Mouse (Mus musculus) cerebellum, postnatal 25 days (tissue): ENCODE measurements around the gene Inpp4a.

ENCODE experiments used
- DNase-seq, 2 experiments: peaks; one replicate each; pipeline ENCODE4 v3.0.0; 2021; ENCODE audit warnings: mixed read lengths in 2 of 2

Gene Inpp4a

DNA sequence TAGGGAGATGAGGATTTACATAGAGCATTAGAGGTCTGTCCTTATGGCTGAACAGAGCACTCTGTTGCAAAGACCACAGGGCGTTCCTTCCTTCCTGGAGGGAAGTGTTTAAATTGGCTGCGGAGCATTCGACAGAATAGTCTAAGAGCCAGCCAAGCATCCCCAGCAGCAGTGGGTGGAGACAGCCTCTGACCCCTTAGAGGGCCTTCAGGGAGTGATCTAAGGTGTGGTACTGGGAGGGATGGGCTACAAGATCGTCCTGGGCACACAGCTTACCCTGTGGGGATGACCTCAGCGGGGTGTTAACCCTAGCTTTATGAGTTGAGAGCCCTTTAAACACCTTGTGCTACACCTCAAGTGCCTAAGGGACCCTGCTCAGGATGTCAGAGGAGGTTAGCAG, 24.9 kb downstream of the Inpp4a start:
- DNase-seq = no peak

DNA sequence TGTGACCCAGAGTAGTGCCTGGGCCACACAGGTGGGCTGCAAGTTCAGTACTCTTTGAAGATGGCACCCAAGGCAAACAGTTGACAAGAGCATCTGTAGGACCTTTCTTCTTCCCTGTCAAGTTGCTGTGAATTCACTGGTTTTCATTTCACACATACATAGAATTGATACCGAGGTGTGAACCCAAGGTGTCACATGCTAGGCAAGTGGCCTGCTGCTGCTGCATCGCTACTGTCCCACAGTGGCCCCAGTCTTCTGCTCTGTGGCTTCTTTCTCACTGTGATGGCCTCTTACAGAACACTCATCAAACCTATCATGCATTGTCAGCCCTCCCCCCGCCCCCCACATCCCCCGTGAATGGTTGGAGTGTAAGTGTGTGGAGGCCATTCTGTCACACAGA, 27.6 kb downstream of the Inpp4a start:
- no peak for DNase-seq

DNA sequence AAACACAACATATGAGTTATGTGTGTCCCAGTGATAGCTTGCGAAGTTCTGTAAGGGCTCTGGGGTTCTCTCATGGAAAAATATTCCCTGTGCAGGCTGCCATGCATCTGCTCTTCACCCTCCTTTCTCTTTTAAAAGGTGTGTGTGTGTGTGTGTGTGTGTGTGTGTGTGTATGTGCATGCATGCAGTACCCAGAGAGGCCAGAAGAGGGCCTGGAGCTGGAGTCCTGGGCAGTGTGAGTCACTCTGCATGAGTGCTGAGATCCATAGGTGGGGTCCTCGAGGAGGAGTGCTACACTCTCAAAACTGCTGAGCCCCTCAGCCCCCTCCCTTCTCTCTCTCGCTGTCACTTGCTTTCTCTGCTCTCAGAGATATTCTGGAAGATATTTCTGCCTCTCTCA, 29.5 kb downstream of the Inpp4a start:
- DNase-seq = no peak

DNA sequence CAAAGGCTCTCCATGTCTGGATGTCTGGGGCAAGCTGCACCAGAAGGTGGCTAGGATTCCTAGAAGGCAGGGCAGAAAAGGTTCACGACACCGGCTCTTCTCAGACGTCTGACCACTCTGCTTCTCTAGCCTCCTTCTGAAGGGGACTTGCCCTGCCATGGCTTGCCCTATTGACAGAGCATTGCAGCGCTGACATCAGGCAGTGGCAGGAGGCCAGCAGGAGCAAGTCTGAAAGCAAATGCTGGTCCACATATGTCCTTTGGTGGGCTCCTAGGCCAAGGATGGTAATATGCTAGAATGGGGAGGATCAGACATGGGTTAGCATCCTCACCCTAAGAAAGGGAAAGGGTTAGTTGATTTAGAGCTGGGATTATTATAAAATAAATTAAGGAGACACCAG, 30.2 kb downstream of the Inpp4a start:
- peak; percentile 40 to 63 for DNase-seq

DNA sequence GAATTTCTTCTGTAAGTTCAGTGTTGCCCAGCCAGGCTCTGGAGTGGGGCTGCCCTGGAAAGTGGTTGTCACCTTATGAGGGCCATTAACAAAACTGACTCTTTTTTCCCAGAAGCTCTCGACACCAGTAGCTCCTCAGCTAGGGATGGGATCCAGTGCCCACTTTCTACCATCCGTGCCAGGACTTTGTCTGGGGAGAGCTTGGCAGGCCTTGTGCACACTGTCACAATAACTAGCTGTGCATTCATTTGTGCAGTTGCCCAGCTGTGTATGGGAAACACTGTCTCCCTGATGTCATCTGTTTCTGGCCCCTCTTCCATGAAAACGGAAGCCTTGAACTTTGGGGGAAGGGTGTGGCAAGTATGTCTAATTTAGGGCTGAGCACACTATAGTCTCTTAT, 33.1 kb downstream of the Inpp4a start:
- DNase-seq = peak in 1 of 2 experiments; percentile 53

DNA sequence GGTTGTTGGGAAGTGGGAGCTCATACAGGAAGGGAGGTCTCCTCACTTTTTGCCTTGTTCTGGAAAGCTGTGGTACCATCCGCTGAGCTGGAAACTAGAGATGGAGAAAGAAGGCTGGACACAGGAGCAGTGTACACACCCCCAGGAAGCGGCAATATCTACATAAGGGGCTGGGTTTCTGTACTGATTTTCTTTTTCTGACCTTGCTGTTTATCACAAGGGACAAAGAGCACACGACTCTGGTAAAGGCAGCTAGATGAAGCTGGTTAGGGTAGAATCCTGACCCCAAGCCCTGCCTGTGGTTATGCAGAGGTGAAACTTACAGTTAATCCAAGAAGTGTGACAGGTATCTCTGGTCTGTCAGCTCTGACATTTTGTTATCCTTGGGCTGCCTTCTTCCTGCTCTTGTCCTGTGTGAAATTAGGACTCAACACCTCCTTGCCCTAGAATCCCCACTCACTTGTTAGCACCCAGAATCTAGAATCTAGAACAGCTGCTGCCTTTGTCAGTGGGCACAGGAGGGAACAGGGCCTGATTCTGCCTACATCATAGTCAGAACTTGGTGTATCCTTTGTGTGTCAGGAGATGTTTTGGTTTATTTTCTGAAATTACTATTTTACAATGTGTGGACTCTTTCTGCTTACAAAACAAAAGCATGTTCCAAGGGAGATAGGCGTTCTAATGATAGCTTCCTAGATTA, 34.2 kb downstream of the Inpp4a start:
- DNase-seq = no peak

DNA sequence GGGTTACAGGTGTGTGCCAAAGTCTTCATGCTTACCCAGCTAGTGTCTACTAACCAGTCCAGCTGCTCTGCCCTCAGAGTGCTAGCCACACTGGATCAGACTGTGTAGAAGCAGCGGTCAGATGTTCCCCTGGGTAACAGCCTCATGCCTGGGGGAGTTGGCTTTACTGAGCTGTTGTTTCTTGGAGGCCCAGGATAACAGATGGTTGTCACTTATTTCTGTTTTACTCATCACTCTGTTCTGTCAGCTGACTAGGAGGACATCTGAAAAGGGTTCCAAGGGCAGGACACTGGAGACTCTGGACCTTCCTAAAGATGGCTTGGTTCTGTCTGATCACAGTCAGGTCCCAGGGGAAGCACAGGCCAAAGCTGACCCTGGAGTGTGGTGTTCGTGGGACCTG, 36.4 kb downstream of the Inpp4a start:
- DNase-seq = no peak

DNA sequence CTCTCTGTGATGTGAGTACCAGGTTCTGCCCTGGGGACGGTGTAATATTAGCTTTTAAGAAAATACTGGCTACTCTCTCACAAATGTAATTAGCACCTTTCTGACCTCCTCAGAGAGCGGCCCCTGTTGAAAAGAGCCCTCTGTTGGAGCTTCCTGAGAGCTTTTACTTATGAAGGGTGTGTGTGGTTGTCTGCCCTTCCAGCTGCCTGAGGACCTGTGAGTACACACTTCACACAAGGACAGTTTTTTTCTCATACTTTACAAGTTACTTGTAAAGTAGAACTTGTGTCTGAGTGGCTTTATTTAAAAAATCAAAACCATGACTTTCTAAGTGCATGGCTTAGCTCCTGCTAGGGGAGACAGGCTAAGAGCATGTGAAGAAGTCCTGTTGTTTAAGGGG, 37.1 kb downstream of the Inpp4a start:
- DNase-seq = no peak

DNA sequence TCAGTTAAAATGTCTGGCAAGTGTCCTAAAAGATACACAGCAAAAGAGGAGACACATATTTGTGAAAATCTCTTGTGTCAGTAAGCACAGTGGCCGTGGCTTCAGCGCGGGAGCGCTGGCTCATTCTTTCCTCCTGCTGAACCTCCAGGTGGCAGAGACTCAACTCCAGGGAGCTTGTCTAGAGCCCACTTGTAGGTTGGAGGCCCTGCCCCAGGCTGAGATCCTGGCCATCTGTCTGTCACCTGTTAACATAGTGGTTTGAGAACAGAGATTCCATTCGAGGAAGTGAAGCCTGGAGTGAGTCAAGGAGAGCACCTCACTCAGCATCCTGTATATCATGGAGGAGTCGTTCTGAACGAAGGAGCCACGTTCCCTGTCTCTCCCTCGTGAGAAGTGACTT, 37.6 kb downstream of the Inpp4a start:
- peak; percentile 65 to 69 for DNase-seq

DNA sequence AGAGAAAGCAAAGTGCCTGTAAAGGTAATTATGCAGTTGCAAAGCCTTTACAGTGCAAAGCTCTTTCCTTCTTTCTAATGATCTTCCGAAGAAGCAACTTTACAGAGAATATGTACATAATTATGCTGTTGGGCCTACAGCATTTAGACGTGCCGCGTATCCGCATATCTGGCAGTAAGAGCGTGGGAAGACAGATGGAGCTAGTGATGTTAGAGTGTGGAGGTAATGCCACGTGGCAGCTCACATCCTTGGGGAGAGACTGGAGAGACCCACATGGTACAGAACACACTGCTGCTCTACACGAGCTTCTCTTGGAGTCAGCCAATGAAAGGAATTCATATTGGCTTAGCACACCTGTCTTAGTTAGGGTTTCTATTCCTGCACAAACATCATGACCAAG, 39.5 kb downstream of the Inpp4a start:
- DNase-seq = no peak

DNA sequence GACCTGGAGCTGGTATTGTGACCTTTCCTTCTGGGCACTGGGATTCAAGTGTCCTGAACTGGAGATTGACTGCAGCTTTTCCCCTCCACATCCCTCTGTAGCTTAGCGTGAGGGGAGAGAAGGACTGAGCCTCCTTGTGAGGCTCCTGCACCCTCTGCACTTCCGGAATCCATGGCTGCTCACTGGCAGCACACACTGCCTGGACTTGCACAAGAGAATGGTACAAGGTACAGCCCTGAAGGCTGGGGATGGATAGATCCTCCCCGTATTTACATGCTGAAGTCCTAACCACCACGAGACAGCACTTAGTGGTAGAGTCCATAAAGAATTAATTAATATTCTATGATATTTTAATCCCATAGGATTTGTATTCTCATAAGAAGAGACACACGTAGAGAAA, 41.7 kb downstream of the Inpp4a start:
- no peak for DNase-seq

DNA sequence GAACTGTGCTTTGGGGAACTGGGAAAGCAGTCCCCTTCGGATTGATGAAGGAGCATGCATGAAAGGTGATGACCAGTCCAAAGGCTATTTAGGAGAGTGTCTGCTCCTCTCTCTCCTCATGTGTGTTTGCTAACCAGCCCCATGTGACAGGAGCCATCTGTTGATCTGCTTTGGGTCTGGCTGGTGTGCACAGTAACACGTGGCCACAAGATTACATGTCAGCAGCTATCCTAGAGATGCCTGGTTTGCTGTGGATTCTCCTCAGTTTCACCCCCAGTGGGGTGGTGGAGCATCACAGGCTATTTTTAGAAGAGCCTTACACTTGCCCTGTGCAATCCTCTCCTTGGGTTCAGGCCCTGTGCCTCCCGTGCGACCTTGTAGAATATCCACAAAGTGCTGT, 42.2 kb downstream of the Inpp4a start:
- DNase-seq = peak; percentile 71 to 79

DNA sequence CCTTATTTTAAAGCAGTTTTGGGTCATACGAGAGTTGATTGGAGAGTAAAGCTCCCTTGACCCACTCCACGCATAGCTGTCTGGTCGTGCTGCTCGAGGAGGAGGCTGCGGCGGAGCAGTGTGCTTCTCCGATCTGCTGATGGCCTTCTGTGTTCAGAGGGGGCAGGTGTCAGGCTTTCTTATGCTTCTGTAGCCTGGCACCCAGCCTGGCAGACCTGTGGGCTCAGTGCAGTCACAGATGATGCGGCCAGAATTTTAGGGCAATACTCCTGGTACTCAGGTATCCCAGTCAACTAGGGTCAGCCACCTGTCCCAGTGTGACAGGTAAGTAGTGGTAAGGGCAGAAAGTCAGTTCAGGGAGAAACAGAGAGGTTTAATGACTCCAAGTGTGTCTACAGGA, 42.9 kb downstream of the Inpp4a start:
- DNase-seq = peak in 1 of 2 experiments; percentile 62

DNA sequence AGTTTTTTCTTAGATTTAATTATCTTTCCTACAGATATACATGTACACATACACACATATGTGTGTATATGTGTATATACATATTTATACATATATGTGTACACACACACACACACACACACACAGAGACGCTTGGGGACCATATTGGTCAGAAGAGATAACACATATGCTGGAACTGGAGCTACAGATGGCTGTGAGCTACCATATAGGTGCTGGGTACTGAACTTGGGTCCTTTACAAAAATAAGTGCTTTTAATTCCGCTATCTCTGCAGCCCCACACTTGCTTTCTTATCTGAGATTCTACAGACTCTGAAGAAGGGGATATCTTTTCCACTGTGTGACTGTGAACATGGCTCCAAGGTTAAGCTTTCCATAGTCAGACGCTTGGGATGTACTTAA, 43.6 kb downstream of the Inpp4a start:
- DNase-seq = no peak

DNA sequence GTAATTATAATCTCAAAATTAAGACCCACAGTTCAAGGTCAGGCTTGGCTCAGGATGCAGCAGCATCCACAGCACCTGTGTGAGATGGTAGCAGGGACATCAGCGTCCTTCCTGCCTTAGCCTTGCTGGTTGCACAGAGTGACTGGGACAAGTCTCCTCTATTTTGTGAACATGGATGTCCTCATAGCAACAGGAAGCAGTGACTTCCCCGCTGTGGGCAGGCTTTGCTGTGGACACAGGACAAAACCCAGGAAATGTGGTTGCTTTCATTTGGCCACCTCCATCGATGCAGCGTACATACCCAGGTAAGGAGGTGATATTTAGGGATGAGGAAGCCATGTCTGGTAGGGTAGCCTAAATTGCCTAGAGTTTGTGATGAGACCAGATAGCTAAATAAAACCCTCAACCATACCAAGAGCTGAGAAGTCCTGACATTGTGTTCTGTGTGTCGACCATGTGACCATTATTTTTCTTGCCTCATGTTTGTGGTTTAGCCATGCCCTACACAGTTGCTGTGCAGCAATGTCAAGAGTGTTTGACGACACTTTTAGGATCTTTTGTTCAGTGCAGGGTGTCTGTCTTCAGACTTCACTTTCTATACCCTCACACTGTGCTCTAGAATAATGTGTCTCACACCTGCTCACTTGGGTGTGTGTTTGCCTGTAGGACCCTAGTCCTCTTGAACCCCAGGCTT, 44.7 kb downstream of the Inpp4a start:
- DNase-seq = no peak

DNA sequence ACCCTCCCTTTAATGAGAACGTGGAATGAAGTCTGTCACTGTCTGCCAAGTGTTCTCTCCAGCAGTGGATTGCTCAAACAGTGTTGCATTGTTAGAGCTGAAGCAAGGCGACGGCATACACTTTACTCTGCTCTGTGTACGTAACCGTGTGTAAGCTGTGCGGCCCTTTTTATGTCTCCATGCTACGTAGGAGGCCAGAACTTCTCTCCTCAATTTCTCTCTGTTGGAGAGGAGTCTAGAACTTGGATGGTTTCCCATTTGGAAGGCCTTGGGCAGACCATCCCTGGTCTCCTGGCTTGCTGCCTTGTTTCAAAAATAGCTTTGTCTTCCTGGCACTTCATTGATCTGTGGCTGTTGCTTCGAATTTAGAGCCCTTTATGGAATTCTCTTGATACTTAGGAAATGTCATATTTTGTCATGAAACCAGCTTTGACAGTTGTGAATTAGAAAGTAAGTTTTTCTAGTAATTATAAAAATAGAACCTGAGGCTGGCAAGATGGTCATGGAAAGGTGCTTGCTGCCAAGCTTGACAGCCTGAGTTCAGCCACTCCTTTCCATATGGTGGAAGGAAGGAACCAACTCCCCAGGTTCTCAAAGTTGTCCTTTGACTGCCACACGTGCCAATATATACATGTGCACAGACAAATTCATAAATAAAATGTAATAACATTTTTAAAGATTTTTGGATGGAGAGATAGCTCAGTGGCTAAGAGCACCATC, 47.9 kb downstream of the Inpp4a start:
- DNase-seq = peak; percentile 78 to 82

DNA sequence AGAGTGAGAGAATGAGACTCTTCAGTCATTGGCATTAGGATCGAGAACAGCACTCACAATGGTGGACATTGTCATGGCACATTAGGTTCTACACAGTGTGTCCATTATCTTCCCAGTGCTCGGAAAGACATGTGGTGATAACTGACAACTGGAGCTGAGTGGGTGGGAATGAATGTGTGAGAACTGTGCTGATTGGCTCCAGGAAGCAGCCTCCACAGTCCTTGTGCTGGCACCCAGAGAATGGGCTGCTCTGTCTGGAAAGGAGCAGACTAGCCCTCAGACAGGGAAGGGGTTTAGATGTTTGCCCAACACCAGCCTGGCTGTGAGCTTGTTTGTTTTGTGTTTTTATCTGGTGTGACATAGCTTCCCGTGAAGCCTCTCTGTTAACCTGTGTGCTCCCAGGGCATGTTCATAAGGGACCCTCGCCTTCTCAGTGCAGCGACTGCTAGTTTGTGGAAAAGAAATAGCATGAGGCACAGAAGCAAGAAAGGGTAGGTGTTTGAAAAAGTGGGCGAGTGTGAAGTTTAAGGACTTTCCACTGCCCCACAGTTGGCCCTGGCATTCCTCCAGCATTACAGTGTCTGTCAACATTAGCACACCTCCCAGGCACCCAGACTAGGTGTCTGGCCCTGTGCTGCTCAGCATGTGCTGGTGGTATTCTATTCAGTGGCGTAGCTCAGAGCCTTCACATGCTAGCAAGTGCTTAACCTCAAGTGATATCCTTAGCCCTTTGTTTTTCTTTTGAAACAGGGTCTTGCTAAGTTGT, 51.4 kb downstream of the Inpp4a start:
- no peak for DNase-seq

DNA sequence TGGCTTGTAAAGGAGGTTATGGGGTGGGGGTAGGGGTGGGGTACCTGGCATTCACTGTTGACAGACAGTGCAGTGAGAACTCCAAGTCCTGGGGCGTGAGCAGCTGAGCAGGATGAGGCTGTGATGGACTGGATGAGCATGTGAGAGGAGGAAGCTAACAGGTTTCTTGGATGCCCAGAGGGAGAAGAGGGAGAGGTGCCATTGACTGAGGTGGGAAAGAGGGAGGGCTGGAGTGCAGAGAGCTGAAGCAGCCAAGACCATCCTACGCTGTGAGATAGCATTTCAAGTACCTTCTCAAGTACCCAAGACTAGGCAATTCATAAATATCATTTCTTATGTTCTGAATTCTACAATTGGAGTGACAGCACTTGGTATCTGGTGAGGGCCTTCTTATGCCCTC, 52.3 kb downstream of the Inpp4a start:
- no peak for DNase-seq

DNA sequence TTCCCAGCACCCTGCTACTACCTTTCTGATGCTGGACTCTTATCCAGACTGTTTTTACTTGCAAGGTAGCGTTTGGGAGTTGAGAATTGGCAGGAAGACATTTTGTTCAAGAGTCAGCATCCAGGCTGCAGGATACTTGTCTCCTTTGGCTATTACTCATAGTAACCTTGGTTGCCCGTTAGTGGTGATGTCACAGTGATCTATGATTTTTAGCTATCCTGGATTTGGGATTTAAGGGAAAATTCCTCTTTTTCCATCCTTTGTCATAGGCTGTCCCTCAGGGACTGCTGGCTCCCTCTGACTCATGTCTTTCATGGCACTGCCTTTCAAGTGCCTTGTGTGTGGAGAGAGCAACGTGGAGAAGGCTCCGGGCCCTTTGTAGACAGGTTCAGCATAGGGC, 53.8 kb downstream of the Inpp4a start:
- no peak for DNase-seq

DNA sequence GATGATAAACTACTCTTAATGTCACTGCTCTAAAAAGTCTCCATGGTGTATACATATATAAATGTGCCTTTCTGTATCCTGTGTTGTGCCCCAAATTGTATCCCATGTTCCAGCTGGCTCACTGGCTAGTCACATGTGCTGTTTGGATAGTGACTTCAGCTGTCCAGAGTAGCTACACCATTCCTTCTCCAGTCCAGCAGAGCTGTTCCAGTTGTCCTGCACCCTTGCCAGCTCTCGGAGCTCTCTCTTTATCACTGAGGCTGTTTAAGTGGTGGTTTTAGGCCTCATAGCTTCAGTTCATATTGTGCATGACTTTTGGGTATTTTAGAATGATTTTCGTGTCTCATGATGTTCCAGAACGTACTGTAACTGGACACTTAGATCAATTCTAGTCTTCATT, 55.8 kb downstream of the Inpp4a start:
- no peak for DNase-seq

DNA sequence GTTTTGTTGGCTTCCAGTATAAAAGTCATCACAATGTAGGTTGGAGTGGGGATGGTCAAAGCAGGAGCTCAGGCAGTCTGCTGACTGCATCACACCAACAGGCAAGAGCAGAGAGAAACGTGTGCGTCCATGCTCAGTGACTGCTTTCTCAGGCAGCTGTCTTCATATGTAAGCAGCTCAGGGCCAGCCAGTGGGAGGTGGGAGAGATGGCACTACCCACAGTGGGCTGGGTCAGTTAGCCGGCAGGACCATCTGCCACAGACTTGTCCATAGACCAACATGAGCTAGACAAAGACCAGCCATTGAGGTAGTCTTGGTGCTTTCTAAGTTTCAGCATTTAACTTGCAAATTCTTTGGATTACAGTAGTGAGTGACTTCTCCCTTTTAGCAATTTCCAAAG, 56.6 kb downstream of the Inpp4a start:
- DNase-seq = peak in 1 of 2 experiments; percentile 58

DNA sequence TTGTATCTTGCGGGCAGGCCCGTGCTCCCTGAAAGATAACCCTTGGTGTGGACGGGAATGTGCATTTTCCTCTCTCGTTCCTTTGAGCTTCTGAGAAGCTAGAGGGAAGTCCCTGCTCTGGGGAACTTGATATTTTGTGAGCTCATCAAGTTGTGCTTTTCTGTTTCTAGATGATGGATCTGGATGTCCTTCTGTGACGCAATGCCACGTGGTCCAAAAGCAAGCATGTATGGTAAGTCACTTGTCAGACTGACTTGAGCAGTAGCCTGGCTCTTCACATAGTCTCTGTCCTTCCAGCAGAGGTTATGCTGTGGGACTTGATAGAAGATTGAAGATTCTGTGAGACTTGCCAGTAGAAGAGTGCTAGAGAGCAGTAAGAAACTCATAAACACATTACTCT, 57.5 kb downstream of the Inpp4a start:
- no peak for DNase-seq

DNA sequence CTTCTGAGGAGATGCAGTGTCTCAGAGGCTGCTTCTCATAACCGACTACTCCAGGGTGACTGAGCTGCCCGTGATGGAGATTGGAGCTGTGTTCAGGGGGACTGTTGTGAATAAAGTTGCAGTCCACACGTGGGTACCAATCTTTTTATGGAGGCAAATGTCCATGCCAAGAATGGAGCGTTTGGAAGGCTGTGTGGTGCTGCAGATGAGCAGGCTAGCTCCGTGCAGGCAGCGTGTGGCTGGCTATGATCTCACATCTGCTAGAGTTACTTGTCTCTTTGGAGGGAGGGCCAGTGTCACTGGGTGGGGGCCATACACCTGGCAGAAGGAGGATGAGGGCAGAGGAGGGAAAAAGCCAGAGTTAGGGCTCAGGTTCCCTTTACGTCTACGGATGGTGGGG, 59.0 kb downstream of the Inpp4a start:
- no peak for DNase-seq
